Mouse (Mus musculus) midbrain, embryonic 12.5 days (tissue): ENCODE measurements at regions not wholly inside any gene's neighbourhood (a gene's known extent, or its start where the extent isn't known, plus 50 kb on each side); places are given as distances from the start of the nearest gene placed in this dataset.

Source experiments
- ATAC-seq: fragments of 200-750 bp; cut with Nextera tagmentation; 2 replicates; pipeline ENCODE4 v1.8.0; 2017; ENCODE audit warnings: low read depth, moderate TSS enrichment, moderate library complexity; ENCODE audit not compliant: low FRiP score
- H3K27ac ChIP-seq: fragments of 300-500 bp; sonication (generic); replicated peaks from 2 replicates; pipeline ENCODE4 v1.5.1; 2016; ENCODE audit warnings: mild to moderate bottlenecking
- H3K27me3 ChIP-seq: fragments of 300-500 bp; sonication (generic); 2 replicates; pipeline ENCODE4 v1.6.1; 2016; ENCODE audit warnings: mild to moderate bottlenecking
- H3K36me3 ChIP-seq: fragments of 300-500 bp; sonication (generic); 2 replicates; pipeline ENCODE4 v1.6.1; 2016
- H3K4me1 ChIP-seq: fragments of 300-500 bp; sonication (generic); 2 replicates; pipeline ENCODE4 v1.6.1; 2016
- H3K4me2 ChIP-seq: fragments of 300-500 bp; sonication (generic); replicated peaks from 2 replicates; pipeline ENCODE4 v1.6.1; 2016; ENCODE audit warnings: mild to moderate bottlenecking, moderate library complexity
- H3K4me3 ChIP-seq: fragments of 300-500 bp; sonication (generic); 2 replicates; pipeline ENCODE4 v1.5.1; 2016; ENCODE audit warnings: mild to moderate bottlenecking
- H3K9ac ChIP-seq: fragments of 300-500 bp; sonication (generic); replicated peaks from 2 replicates; pipeline ENCODE4 v1.6.1; 2016; ENCODE audit warnings: mild to moderate bottlenecking, moderate library complexity
- H3K9me3 ChIP-seq: fragments of 300-500 bp; sonication (generic); 2 replicates; pipeline ENCODE4 v1.6.1; 2016; ENCODE audit warnings: mild to moderate bottlenecking
- WGBS: fragments of 180-500 bp; shearing (Covaris S2); methylation state at CpG from one replicate; pipeline ENCODE4 v1.1.7; 2016; 5-methylcytosine and 5-hydroxymethylcytosine counted together

DNA sequence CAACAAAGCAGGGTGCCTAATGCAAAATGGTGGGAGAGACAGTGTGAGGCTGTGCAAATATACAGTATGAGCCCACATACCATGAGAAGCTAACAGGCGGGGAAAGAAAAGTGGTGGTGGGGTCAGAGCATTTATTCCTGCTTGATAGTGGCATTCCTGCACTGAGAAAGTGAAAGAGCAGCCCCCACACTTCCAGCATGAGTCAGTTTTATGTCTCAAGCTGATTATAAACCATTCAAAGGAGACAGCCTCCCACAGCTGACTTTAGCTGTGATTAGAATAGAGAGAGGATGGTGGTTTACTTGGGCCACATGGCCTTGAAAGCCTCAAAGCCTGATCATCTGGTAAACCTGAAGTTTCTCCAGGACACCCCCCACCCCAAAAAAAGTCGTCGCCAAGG is 64.4 kb downstream of the Gm43517 start:
- Histone ChIP-seq H3K36me3 (no peaks in the 10 kb centered on the region), H3K27ac (no peak overlapping the region), H3K9ac (no peak overlapping the region), H3K4me1 (no peaks in the 10 kb centered on the region), H3K4me2 (no peak overlapping the region), H3K9me3 (no peaks in the 10 kb centered on the region), H3K27me3 (no peaks in the 10 kb centered on the region), H3K4me3 (no peak overlapping the region)
- ATAC-seq: no peak
- 85% methylated on average over 3 of the region's 3 CpGs for WGBS

DNA sequence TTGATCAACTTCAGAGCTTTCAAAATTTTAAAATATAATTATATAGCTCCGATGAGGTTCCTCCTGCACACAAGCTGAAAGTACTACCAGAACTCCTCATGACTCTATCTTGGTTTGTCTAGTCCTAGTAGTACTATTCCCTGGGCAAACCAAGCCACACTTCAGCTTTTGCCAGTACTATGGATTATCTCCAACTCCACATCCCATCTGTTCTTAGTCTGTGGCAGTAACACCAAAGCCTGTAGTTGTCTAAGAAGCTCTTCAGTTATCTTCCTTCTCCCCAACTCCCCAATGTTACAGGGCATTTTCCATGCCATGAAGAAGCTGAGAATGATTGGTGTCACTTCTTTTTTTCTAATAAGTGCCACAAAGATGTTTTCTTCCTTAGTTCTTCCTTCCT is 83.1 kb downstream of the Gm43517 start:
- Histone ChIP-seq H3K27ac (no peak overlapping the region), H3K27me3 (no peaks in the 10 kb centered on the region), H3K9ac (no peak overlapping the region), H3K4me3 (no peak overlapping the region), H3K9me3 (no peaks in the 10 kb centered on the region), H3K36me3 (no peaks in the 10 kb centered on the region), H3K4me2 (no peak overlapping the region), H3K4me1 (no peaks in the 10 kb centered on the region)
- ATAC-seq: no peak
- 94% methylated on average over 1 of the region's 1 CpGs for WGBS

DNA sequence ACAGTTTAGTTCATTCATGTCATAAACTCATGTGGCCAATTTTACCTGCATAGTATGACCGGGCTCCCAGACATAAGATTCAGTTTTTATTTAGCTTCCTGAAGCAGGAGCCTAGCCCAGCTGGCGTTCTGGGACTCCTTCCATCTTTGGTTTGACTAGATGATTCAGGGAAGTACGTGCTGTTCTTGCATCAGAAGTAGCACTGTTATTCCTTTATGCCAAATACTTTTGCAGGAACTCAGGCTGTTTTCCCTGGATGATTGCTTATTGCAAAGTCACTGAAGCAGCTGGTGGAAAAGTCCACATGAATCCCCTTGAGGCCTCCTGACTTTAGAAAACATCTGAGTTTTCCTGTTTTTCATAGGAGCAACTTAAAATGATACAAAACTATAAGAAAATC is 88.4 kb downstream of the Gm43517 start:
- no peaks in the 10 kb centered on the region for H3K9me3 ChIP-seq
- no peak for ATAC-seq
- 80% methylated on average over 3 of the region's 3 CpGs for WGBS

DNA sequence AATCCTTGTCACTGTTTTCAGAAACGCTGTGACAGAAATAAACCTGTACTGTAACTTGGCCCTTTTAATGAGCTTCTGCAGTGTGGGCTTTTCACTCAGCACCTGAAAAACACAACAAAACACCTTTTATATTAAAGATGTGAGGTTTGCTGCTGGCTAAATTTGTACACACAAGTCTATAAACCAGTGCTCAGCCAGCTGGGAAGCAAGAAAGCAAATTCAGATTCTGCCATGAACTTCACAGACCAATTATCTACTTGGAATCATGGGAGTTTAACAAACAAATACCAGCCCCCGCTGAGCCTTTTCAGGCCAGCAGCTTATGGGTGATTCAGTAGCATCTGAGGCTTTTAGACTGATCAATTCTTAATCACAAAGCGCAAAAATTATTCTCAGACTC is 95.7 kb downstream of the Gm43517 start:
- Histone ChIP-seq H3K27me3 (no peaks in the 10 kb centered on the region), H3K27ac (0 out of 2 replicates have a peak overlapping the region, but pooled peaks have one; percentile 20), H3K36me3 (no peaks in the 10 kb centered on the region), H3K4me2 (peak overlapping the region; percentile 9; the same call in 1 of the 2 replicates), H3K9ac (no peak overlapping the region), H3K4me1 (peaks cover 15% of the 10 kb centered on the region), H3K9me3 (no peaks in the 10 kb centered on the region), H3K4me3 (no peak overlapping the region)
- ATAC-seq: no peak
- whole genome bisulfite sequencing: 49% methylated on average over 3 of the region's 3 CpGs

More for the DNA sequence above, 88.4 kb downstream of the Gm43517 start:
- Histone ChIP-seq H3K4me2 (no peak overlapping the region), H3K27ac (no peak overlapping the region), H3K4me1 (no peaks in the 10 kb centered on the region), H3K9ac (no peak overlapping the region), H3K4me3 (no peak overlapping the region), H3K27me3 (no peaks in the 10 kb centered on the region), H3K36me3 (no peaks in the 10 kb centered on the region)

DNA sequence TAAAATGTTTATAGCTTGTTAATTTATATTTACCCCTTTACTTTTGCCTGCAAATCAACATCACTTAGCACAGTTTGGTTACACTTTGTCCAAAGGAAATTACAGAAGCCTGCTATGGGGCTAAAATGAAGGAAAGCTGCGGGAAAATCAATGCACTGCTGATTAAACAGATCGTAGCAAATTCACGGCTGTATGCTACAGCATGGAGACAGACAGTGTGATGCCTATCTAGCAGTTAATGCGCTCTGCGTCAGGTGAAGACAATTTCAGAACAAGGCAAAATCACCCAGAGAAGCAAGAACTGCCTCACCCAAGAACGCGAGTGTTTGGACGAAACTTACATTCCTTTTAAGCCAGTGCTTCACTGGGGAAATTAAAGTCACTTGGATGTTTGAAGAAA is 96.2 kb downstream of the Gm43517 start:
- H3K4me3 ChIP-seq: no peak overlapping the region
- no peak overlapping the region for H3K4me2 ChIP-seq
- H3K36me3 ChIP-seq: no peaks in the 10 kb centered on the region
- H3K9me3 ChIP-seq: no peaks in the 10 kb centered on the region
- H3K9ac ChIP-seq: no peak overlapping the region
- WGBS: 48% methylated on average over 8 of the region's 8 CpGs
- H3K27ac ChIP-seq: peak overlapping the region; percentile 46; the same call in 1 of the 2 replicates
- no peak for ATAC-seq
- no peaks in the 10 kb centered on the region for H3K27me3 ChIP-seq
- H3K4me1 ChIP-seq: peaks cover 15% of the 10 kb centered on the region

DNA sequence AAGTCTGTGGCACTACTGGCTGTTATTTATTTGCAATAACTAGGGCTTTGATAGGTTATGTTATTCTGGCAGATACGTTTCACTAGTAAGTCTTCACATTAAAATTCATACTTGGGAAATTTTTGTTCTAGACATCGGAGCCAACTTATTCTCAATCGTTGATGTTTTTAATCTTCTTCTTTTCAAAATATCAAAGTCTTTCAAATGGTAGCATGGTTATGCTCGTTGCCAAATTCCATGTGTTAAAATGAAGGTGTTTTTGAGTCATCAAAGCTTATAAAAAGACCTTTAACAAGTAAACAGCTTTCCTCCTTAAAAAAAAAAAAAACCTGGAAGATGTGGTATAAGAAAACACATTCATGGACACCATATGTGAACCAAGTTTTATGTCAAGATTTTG is 97.4 kb downstream of the Gm43517 start:
- no peak for ATAC-seq
- no peak overlapping the region for H3K4me2 ChIP-seq
- no peak overlapping the region for H3K27ac ChIP-seq
- peaks cover 15% of the 10 kb centered on the region for H3K4me1 ChIP-seq
- H3K36me3 ChIP-seq: no peaks in the 10 kb centered on the region
- WGBS: 91% methylated on average over 4 of the region's 4 CpGs
- H3K27me3 ChIP-seq: no peaks in the 10 kb centered on the region
- H3K9ac ChIP-seq: no peak overlapping the region
- no peak overlapping the region for H3K4me3 ChIP-seq
- no peaks in the 10 kb centered on the region for H3K9me3 ChIP-seq

DNA sequence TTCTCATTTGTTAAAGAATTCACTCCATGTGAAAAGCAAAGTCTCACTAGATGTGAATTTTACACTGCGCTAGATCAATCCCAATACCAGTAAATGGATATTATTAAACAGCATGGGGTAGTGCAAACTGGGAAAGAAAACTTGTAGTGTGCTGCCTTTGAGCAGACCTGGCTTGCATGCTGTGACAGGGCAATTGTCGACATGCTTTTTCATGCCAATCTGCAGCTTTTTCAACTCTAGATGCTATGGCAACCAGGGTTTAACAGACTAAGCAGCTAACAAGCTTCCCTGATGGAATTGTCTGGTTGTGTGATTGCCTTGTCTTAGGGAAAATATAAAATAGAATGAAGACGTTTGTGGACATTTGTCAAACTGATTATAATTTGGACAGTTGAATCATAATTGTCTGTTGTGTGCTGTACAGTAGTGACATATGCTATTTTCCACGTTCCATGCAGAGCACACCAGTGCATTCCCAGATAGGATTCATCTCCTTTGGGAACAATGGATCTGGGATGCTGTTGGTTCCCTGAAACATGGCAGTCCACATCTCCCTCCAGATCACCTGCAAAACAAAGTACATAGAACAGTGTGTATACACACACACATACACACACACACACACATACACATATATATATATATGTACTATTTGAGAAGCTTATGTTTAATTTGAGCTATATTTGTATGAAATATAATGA is 99.2 kb downstream of the Gm43517 start:
- 27% methylated on average over 4 of the region's 4 CpGs for WGBS
- Histone ChIP-seq H3K27me3 (no peaks in the 10 kb centered on the region), H3K27ac (no peak overlapping the region), H3K36me3 (no peaks in the 10 kb centered on the region), H3K9me3 (no peaks in the 10 kb centered on the region), H3K4me1 (peaks cover 15% of the 10 kb centered on the region), H3K4me3 (no peak overlapping the region), H3K9ac (no peak overlapping the region), H3K4me2 (no peak overlapping the region)
- ATAC-seq: peak; percentile 92

DNA sequence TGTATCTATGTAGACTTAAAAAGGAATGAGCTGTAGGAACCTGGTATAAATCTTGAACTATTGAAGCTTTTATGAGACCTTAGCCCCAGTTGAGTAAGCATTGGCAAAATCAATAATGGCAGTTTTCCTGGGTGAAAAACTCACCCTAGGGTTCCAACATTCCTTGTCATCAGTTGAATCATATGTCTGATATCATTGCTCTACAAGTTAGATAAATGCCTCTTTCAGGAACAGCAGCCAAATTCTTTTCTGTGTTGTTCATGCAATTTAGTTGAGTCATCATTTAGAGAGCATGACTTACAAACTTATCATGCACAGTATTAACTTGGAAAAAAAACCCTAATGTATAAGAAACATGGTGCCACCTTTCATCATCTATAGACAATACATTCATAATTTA is 128.2 kb downstream of the Gm43517 start:
- Histone ChIP-seq H3K4me2 (no peak overlapping the region), H3K27me3 (no peaks in the 10 kb centered on the region)
- no peak for ATAC-seq

DNA sequence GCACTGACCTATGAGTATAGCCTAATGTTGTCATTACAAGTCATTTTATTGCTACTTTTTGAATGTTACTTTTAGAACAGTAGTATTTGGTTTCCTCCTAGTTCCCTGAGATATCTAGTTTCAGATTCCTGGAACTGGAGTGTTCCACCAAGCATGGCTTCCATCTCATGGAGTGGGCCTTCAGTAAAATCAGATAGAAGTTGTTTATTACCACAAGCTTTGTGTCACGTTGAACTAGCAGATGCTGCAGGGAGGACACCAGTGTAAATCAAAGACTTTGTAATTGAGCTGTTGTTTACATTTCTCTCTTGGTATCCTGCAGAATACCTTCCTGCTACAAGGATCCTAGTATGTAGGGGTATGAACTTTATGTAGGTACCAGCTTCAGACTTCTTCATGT is 129.6 kb downstream of the Gm43517 start:
- Histone ChIP-seq H3K9me3 (no peaks in the 10 kb centered on the region), H3K27ac (no peak overlapping the region), H3K4me1 (no peaks in the 10 kb centered on the region), H3K9ac (no peak overlapping the region), H3K4me2 (no peak overlapping the region), H3K27me3 (no peaks in the 10 kb centered on the region), H3K36me3 (no peaks in the 10 kb centered on the region), H3K4me3 (no peak overlapping the region)
- 76% methylated on average over 1 of the region's 1 CpGs for WGBS
- no peak for ATAC-seq

More for the DNA sequence above, 128.2 kb downstream of the Gm43517 start:
- Histone ChIP-seq H3K36me3 (no peaks in the 10 kb centered on the region), H3K9me3 (no peaks in the 10 kb centered on the region), H3K4me1 (no peaks in the 10 kb centered on the region), H3K4me3 (no peak overlapping the region), H3K9ac (no peak overlapping the region), H3K27ac (no peak overlapping the region)
